Mouse (Mus musculus) forebrain, embryonic 12.5 days (tissue): Measurements from ENCODE around the gene Gcg. TPM values are rescaled to one million over a fixed set of nuclear protein-coding genes. Genes with fewer than 3 reads are reported as not detected.

Experiments used
- ATAC-seq: fragments of 200-750 bp; cut with Nextera tagmentation; 2 replicates; pipeline ENCODE4 v1.8.0; 2017; ENCODE audit warnings: moderate TSS enrichment; ENCODE audit not compliant: low FRiP score
- H3K27ac ChIP-seq: fragments of 300-500 bp; sonication (generic); 2 replicates; pipeline ENCODE4 v1.5.1; 2016; ENCODE audit warnings: mild to moderate bottlenecking
- H3K27me3 ChIP-seq: fragments of 300-500 bp; sonication (generic); 2 replicates; pipeline ENCODE4 v1.6.1; 2016; ENCODE audit warnings: mild to moderate bottlenecking
- H3K36me3 ChIP-seq: fragments of 300-500 bp; sonication (generic); replicated peaks from 2 replicates; pipeline ENCODE4 v1.6.1; 2016; ENCODE audit warnings: mild to moderate bottlenecking
- H3K4me1 ChIP-seq: fragments of 300-500 bp; sonication (generic); 2 replicates; pipeline ENCODE4 v1.6.1; 2016
- H3K4me2 ChIP-seq: fragments of 300-500 bp; sonication (generic); 2 replicates; pipeline ENCODE4 v1.6.1; 2016; ENCODE audit warnings: mild to moderate bottlenecking, moderate library complexity
- H3K4me3 ChIP-seq: fragments of 300-500 bp; sonication (generic); replicated peaks from 2 replicates; pipeline ENCODE4 v1.5.1; 2016; ENCODE audit warnings: mild to moderate bottlenecking
- H3K9ac ChIP-seq: fragments of 300-500 bp; sonication (generic); 2 replicates; pipeline ENCODE4 v1.6.1; 2016; ENCODE audit warnings: mild to moderate bottlenecking
- H3K9me3 ChIP-seq: fragments of 300-500 bp; sonication (generic); 2 replicates; pipeline ENCODE4 v1.6.1; 2016
- WGBS: fragments of 180-500 bp; shearing (Covaris S2); methylation state at CpG from one replicate; pipeline ENCODE4 v1.1.7; 2016; 5-methylcytosine and 5-hydroxymethylcytosine counted together
- polyA plus RNA-seq: library from polyadenylated mRNA; unstranded; fragments of >200 nt; fragmentation: Nextera tagmentation; extraction: Ambion mirVana; gene quantifications from 2 replicates; pipeline ENCODE4 v1.2.1, GENCODE M21; 2016

Gcg gene
- polyA plus RNA-seq, 1 experiment from 2014 or later = 1.1 TPM

GRCm38 (mm10) chr2:62458070-62458469, 25.4 kb downstream of the Gcg start:
- no peak for ATAC-seq
- WGBS = 41% methylated on average over 9 of the region's 9 CpGs
- no peaks in the 10 kb centered on the region for H3K9me3 ChIP-seq

GRCm38 (mm10) chr2:62454991-62455390, 28.5 kb downstream of the Gcg start:
- no peak overlapping the region for H3K27ac ChIP-seq
- no peak for ATAC-seq
- H3K9me3 ChIP-seq = no peaks in the 10 kb centered on the region
- no peaks in the 10 kb centered on the region for H3K36me3 ChIP-seq
- no peak overlapping the region for H3K9ac ChIP-seq
- WGBS = 90% methylated on average over 11 of the region's 11 CpGs
- H3K4me3 ChIP-seq = no peak overlapping the region
- H3K27me3 ChIP-seq = 0 out of 2 replicates have a peak, but pooled peaks cover 5% of the 10 kb centered on the region
- no peaks in the 10 kb centered on the region; the same call in 1 of the 2 replicates for H3K4me1 ChIP-seq
- no peak overlapping the region for H3K4me2 ChIP-seq

More at GRCm38 (mm10) chr2:62458070-62458469, 25.4 kb downstream of the Gcg start:
- 0 out of 2 replicates have a peak, but pooled peaks cover 5% of the 10 kb centered on the region for H3K27me3 ChIP-seq
- H3K36me3 ChIP-seq = no peaks in the 10 kb centered on the region
- H3K9ac ChIP-seq = no peak overlapping the region
- no peaks in the 10 kb centered on the region; the same call in 1 of the 2 replicates for H3K4me1 ChIP-seq
- H3K4me3 ChIP-seq = no peak overlapping the region
- H3K27ac ChIP-seq = no peak overlapping the region
- H3K4me2 ChIP-seq = no peak overlapping the region

GRCm38 (mm10) chr2:62454033-62454432, 29.4 kb downstream of the Gcg start:
- no peaks in the 10 kb centered on the region for H3K4me1 ChIP-seq
- no peaks in the 10 kb centered on the region for H3K9me3 ChIP-seq
- WGBS = 78% methylated on average over 6 of the region's 6 CpGs
- no peak overlapping the region for H3K27ac ChIP-seq
- no peak overlapping the region for H3K4me3 ChIP-seq
- no peak for ATAC-seq
- no peak overlapping the region for H3K4me2 ChIP-seq
- H3K9ac ChIP-seq = no peak overlapping the region
- 0 out of 2 replicates have a peak, but pooled peaks cover 2% of the 10 kb centered on the region for H3K27me3 ChIP-seq
- no peaks in the 10 kb centered on the region for H3K36me3 ChIP-seq

- H3K9ac ChIP-seq = no peak overlapping the region
- no peaks in the 10 kb centered on the region for H3K27me3 ChIP-seq
- no peak overlapping the region for H3K4me3 ChIP-seq
- no peaks in the 10 kb centered on the region for H3K9me3 ChIP-seq
- no peak overlapping the region for H3K27ac ChIP-seq
- H3K4me1 ChIP-seq = no peaks in the 10 kb centered on the region
- no peaks in the 10 kb centered on the region for H3K36me3 ChIP-seq
- no peak overlapping the region for H3K4me2 ChIP-seq
- 91% methylated on average over 6 of the region's 6 CpGs for WGBS
- ATAC-seq = no peak
Observed at GRCm38 (mm10) chr2:62450364-62450763, 33.1 kb downstream of the Gcg start.

- no peaks in the 10 kb centered on the region for H3K9me3 ChIP-seq
- no peak overlapping the region for H3K4me3 ChIP-seq
- no peaks in the 10 kb centered on the region for H3K4me1 ChIP-seq
- 90% methylated on average over 5 of the region's 5 CpGs for WGBS
- no peak overlapping the region for H3K4me2 ChIP-seq
- no peaks in the 10 kb centered on the region for H3K36me3 ChIP-seq
- H3K27me3 ChIP-seq = no peaks in the 10 kb centered on the region
- no peak overlapping the region for H3K27ac ChIP-seq
- H3K9ac ChIP-seq = no peak overlapping the region
- ATAC-seq = no peak
Observed at GRCm38 (mm10) chr2:62449692-62450346, 33.6 kb downstream of the Gcg start.

GRCm38 (mm10) chr2:62440802-62441544, 42.5 kb downstream of the Gcg start:
- Histone ChIP-seq H3K4me3 (no peak overlapping the region), H3K9me3 (no peaks in the 10 kb centered on the region), H3K9ac (no peak overlapping the region), H3K4me1 (no peaks in the 10 kb centered on the region), H3K27ac (no peak overlapping the region), H3K36me3 (no peaks in the 10 kb centered on the region), H3K27me3 (no peaks in the 10 kb centered on the region), H3K4me2 (no peak overlapping the region)
- WGBS = 70% methylated on average over 13 of the region's 13 CpGs
- ATAC-seq = no peak

GRCm38 (mm10) chr2:62440083-62440482, 43.4 kb downstream of the Gcg start:
- Histone ChIP-seq H3K9ac (no peak overlapping the region), H3K27me3 (no peaks in the 10 kb centered on the region), H3K9me3 (no peaks in the 10 kb centered on the region), H3K36me3 (no peaks in the 10 kb centered on the region), H3K27ac (no peak overlapping the region), H3K4me3 (no peak overlapping the region), H3K4me2 (no peak overlapping the region), H3K4me1 (no peaks in the 10 kb centered on the region)
- ATAC-seq = no peak
- 83% methylated on average over 4 of the region's 4 CpGs for WGBS

GRCm38 (mm10) chr2:62431245-62431795, 52.1 kb downstream of the Gcg start:
- H3K9ac ChIP-seq = no peak overlapping the region
- H3K36me3 ChIP-seq = no peaks in the 10 kb centered on the region
- no peaks in the 10 kb centered on the region for H3K9me3 ChIP-seq
- H3K27ac ChIP-seq = no peak overlapping the region
- no peak overlapping the region for H3K4me2 ChIP-seq
- H3K4me3 ChIP-seq = no peak overlapping the region
- ATAC-seq = no peak
- WGBS = 89% methylated on average over 8 of the region's 8 CpGs
- no peaks in the 10 kb centered on the region for H3K4me1 ChIP-seq
- no peaks in the 10 kb centered on the region for H3K27me3 ChIP-seq

- ATAC-seq = no peak
Observed at GRCm38 (mm10) chr2:62425941-62426340, 57.5 kb downstream of the Gcg start.

More at GRCm38 (mm10) chr2:62425941-62426340, 57.5 kb downstream of the Gcg start:
- Histone ChIP-seq H3K27me3 (no peaks in the 10 kb centered on the region), H3K27ac (no peak overlapping the region), H3K36me3 (no peaks in the 10 kb centered on the region), H3K4me1 (no peaks in the 10 kb centered on the region), H3K9me3 (no peaks in the 10 kb centered on the region), H3K9ac (no peak overlapping the region), H3K4me3 (no peak overlapping the region), H3K4me2 (no peak overlapping the region)
- WGBS = 86% methylated on average over 3 of the region's 3 CpGs

Other genes starting within 250 kb of the Gcg start
- 0.55 and 1.0 TPM in 2 replicates for gene Dpp4, start 71.4 kb downstream of the Gcg start, polyA plus RNA-seq
- 1.6 TPM in 2 replicates for gene Fap, start 90.4 kb upstream of the Gcg start, polyA plus RNA-seq
- gene Ifih1, start 162.6 kb upstream of the Gcg start, polyA plus RNA-seq = 1.5 and 1.9 TPM in 2 replicates
- gene Gca, start 180.6 kb upstream of the Gcg start, polyA plus RNA-seq = 8.6 TPM in 2 replicates